Mouse (Mus musculus): ENCODE results near the gene Tor3a.

GRCm38 (mm10) chr1:156708672-156709071 is 34.5 kb upstream of the Tor3a start:
- TF ChIP-seq CTCF (IDR thresholded peaks at IDR 0.05; ENCODE audit: low read depth) (no peak), EP300 (IDR thresholded peaks at IDR 0.05; ENCODE audit: low read depth) (no peak)

Measured in liver, embryonic 14.5 days (tissue).